Mouse (Mus musculus) adrenal gland, postnatal 4 days (tissue): ENCODE measurements around the gene Plekha8. TPM values are rescaled to one million over a fixed set of nuclear protein-coding genes. Genes with fewer than 3 reads are reported as not detected.

Source experiments
- DNase-seq, 2 experiments: peaks; one replicate each; pipeline ENCODE4 v3.0.0; 2021 to 2022; ENCODE audit warnings: low spot score in 2 of 2, mixed read lengths in 2 of 2
- total RNA-seq, 2 experiments: library from RNA; stranded (reverse); gene quantifications; 2 replicates each; pipeline ENCODE4 v1.2.3; 2021

The Plekha8 gene
- total RNA-seq, 2 experiments from 2014 or later = 18.3 to 18.7 TPM

DNA sequence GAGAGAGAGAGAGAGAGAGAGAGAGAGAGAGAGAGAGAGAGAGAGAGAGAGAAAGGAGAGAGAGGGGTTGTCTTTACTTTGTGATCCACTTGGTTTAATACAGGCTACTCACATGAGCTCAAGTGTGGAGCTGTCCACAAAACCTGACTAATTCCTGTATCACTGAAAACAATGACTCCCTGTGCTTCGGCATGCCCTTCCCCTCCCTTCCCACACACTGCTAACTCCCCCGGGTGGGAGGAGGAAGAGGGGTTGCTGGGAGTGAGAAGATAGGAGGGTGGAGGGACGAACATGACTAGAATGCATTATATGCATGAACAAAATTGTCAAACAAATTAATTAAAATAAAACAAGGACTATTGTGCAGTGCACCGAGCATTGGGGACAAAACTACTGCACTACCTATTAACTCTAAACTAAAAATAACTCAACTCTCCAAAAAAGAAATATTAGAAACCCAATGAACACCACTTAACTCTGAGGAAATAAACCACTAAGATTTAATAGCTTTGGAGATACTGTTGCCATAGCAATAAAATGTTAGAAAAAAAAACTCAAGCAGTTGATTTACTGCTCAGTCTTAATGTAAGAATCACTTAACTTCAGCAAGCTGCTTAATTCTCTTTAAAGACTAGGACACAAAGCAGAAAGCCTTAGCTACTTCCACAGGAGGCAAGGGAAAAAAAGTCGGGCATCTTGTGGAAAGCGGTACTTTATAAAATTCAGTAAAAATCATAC, 21.5 kb upstream of the Plekha8 start:
- DNase-seq = no peak

- DNase-seq = no peak
These were observed 8.7 kb upstream of the Plekha8 start for GRCm38 (mm10) chr6:54586175-54586574.

- no peak for DNase-seq
These were observed 8.0 kb upstream of the Plekha8 start for GRCm38 (mm10) chr6:54586911-54587310.

DNA sequence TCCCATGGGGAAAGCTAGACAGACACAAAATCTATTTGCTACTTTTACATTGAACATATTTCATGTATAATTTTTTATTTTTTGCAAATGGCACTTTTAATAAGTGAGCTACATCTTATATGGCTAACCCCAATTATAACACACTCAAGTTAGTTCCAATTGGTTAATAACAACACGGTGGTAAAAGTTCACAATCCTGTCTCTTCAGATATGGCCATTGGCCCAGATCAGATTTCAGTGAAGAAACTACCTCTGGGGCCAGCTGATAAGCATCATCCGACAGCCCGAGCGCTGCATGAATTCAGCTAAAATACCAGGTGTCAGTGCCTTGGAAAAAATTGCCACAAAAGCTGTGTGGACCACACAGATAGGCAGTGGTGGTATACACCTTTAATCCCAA, 7.2 kb upstream of the Plekha8 start:
- no peak for DNase-seq

DNA sequence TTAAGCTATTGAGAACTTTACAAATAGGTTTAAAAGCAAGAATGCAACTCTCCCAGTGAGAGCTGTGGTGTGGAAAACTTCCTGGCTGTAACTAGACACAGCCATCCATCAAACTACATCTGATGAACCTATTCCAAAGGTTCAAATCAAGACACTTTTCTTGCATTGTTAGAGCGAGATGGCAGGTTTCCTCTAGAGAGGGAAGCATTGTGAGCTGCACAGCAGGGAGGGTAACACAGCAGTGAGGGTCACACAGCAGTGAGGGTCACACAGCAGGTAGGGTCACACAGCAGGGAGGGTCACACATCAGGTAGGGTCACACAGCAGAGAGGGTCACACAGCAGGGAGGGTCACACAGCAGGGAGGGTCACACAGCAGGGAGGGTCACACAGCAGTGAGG, 6.7 kb upstream of the Plekha8 start:
- no peak for DNase-seq

DNA sequence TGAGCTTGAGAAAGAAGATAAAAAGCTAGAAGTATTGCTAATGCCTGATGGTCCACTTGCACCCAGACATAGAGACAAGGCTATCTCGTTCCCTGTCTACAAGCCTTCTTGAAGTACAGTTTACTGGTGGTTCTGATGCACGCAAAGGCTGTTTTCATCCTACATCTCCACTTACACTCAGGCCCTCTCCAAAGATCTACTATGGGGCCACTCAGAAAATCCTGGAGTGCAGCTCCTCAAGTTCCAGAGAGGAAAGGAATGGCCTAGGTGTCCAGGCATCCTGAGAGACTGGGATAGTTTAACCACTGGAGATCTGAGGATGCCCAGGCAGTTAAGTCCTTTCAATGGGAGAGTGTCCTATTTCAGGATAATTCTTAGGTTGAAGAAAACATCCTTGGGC, 4.2 kb upstream of the Plekha8 start:
- DNase-seq = no peak

DNA sequence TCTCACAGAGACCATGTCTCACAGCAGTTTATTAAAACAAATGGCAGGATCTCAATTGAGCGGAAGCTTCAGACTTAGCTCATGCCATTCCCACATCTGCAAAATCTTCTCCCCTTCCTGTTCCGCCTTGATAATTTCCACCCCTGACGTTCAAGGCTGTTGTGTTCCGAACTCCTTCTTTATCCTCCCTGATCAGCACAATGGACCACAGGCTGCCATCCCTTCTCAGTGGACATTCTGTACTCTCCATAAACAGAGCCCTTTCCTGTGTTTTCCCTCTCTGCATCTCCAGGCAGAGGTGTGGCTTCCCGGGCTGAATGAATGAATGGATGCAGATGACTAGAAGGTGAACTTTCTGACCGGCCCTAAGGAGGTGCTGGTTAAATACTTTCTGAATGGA, 3.1 kb upstream of the Plekha8 start:
- no peak for DNase-seq

DNA sequence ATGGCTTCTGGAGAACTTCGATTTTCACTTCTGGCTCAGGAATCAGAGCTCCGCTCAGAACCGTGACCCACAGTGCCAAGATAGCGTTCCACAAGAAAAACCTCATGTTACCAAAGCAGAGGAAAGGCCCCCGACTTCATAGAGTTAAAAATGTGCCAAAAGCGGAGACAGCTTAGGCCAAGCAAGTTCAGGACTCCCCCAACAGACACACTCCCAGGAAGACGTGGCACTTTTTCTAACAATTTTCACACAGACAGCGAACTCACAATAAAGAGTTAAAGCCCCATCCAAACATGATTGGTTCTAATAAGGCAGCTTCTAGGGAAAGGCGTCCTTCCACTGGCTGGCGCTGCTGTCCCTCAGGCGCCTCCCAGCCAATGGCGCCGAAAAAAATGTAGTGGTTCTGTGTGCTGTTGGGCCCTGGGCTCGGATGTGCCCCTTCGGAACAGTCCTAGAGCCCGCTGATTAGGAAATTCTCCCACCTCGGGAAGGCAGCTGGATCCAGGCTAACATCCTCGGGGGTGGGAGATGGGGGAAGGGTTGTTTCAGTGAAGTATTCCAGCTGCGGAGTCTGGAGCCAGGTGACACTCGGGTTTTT, 1.9 kb upstream of the Plekha8 start:
- DNase-seq = peak; percentile 72 to 80

DNA sequence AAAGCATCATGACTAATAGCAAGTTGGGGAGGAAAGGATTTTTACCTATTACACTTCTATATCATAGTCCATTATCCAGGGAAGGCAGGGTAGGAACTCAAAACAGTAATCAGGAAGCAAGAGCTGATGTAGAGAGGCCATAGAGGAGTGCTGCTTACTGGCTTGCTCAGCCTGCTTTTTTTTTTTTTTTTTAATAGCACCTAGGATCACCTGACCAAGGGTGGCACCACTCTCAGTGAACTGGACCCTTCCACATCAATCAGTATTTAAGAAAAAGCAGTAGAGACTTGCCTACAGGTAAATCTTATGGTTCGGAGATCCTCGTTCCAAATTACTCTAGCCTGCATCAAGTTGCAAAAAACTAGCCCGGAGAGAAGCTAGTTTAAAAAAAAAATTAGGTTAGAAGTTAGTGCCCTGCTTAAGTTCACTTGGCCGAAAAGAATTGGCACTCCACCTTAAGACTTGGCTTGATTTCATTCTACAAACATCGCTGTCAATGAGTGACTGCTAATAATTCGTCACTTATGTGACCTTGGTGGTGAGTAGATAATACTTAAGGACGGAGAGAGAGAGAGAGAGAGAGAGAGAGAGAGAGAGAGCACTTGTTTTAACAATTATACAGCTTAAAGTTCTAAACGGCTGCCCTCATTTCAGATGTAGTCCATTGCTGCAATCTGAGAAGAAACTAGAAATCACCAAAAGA, 994 bp upstream of the Plekha8 start:
- DNase-seq = no peak

DNA sequence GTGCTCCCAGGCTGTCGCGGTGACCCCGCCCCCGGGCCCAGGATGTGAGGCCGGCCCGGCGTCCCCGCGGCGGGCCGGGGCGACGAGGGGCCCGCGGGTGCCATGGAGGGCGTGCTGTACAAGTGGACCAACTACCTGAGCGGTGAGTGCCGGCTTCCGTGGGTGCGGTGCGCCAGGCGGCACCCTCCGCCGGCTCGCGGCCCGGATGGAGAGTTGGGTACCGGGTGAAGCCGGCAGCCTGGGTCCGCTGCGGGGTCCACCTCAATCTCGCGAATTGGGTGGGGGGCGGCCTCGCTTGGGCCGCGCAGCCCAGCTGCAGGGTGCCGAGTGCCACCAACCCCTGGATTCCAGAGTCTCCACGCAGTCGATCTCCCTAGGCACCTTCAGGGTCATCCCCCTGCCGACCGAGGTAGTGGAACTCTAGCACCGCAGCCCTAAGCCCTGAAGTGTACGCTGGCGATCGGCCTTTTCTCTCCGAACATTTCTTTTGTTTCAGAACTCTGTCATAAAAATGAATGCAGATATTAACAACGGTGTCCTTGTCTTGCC, 493 bp downstream of the Plekha8 start:
- no peak for DNase-seq

DNA sequence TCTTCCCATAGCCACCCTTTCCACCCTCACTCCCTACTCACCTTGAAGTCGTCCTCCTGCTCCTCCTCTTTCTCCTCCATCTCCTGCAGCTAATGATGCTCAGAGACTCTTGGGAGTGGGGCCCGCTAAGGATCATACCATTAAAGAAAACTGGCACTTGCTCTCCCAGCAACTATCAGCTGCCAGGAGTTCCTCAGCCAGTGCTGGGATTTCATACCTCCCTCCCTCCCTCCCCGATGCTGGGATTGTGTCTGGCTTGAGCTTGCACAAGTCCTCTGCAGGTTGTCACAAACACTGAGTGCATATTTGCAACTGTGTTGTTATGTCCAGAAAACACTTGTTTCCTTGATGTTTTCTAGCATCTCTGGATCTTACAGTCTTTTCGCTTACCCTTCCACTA, 2.3 kb downstream of the Plekha8 start, which contains the start of gene Fkbp14:
TSS of gene Fkbp14 (minus strand) at position 101 of the 400 bp plus-strand sequence.
- no peak for DNase-seq

DNA sequence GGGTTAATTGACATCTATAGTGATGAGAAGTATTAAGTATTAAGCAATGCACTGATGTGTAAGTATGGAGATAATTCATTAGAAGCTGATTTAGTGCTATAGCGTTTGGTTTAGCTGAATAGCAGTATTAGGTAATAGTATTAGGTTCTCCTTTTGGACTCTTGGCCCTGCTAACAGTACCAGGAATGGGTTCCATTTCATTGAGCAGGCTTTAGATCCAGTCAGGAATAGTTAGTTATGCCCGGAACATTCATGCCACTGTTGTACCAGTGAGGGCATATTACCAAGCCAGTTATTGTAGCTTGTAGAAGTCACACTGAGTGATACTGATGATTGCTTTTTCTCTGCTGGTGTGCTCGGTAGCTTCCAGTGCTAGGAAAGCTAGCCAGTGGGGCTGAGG, 2.8 kb downstream of the Plekha8 start:
- no peak for DNase-seq

DNA sequence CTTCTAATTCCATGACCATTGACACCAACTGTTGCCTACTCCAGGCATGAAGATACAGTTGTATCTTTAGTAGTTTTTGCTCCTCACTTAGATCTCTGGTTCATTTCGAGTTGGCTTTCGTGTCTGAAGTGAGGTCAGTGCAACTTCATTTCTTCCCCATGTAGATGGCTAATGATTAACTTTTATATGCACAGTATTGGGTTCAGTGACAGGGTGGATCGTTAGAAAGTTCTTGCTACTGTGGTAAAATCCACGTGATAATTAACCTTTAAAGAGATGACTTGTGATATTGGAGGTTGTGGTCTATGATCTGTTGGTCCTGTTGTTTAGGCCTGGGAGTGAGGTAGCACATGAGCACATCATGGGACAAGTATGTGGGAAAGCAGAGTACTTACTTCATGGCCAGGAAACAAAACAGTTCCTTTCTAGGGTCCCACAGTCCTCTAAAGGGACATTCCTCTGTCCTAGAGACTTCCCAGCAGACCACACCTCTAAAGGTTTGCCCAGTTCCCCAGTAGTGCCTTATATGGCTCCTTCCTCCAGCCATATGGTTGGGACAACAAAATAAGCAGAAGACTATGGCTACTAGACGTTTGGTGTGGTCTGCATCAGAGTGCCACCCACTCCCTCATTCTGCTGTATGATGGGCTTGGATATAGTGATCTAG, 5.9 kb downstream of the Plekha8 start:
- no peak for DNase-seq

DNA sequence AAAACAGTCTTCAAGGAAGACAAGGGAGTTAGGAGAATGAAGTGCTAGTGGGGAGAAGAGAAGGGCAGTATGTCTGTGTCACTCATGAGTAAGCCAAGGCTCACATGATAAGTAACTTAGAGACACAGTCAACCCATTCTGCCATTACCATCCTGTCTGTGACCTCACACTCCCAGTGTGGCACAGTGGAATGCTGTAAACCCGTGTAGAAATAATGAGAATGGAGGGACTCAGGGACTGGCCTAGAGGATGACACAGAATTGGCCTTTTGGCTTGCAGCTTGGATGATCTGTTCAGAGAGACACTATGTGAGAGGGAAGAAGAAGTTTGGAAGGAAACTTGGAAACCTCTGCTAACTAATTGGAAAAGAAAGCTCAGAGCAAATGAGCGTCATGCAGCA, 8.0 kb downstream of the Plekha8 start:
- no peak for DNase-seq

GRCm38 (mm10) chr6:54604001-54604715, 9.2 kb downstream of the Plekha8 start:
- DNase-seq = no peak

DNA sequence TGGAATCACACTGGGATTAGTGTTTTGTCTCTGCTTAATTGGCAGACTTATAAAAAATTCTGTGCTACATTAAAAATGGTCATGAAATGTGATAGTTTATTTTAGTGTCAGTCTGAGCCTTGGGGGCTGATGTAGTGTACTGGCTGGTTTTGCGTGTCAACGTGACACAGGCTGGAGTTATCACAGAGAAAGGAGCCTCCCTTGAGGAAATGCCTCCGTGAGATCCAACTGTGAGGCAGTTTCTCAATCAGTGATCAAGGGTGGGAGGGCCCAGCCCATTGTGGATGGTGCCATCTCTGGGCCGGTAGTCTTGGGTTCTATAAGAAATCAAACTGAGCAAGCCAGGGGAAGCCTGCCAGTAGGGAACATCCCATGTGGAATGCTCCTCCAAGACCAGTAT, 11.3 kb downstream of the Plekha8 start:
- DNase-seq = no peak

DNA sequence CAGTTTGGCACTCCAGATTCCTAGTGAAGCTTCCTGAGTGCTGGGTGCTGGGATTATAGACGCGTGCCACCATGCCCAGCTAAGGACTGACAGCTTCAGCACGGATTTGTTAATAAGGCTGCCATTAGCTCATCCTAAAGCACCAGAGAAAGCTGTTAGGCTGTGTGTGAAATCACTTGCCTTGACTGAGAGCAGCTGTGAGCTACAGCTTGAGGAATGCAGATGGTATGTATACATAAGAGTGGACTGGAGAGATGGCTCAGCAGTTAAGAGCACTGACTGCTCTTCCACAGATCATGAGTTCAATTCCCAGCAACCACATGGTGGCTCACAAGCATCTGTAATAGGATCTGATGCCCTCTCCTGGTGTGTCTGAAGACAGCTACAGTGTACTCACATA, 22.5 kb downstream of the Plekha8 start:
- no peak for DNase-seq

- no peak for DNase-seq
These were observed 24.6 kb downstream of the Plekha8 start for GRCm38 (mm10) chr6:54619530-54619929.

GRCm38 (mm10) chr6:54620357-54620756, 25.4 kb downstream of the Plekha8 start:
- DNase-seq = no peak

- no peak for DNase-seq
These were observed 33.5 kb downstream of the Plekha8 start for GRCm38 (mm10) chr6:54628381-54628780.

DNA sequence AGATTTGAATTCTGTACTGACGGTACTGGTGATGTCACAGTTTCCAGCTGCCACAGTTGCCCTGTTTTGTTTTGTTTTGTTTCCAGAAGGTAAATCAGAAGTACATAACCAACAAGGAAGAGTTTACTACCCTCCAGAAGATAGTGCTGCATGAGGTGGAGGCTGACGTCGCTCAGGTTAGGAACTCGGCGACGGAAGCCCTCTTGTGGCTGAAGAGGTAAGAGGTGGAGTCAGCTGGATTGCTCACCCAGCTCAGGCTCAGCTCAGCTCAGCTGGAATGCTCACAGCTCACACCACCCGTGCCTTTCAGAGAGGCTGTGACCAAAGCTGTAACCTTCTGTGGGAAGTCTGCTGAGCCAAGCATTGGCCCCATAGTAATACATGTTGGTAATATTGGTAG, 34.8 kb downstream of the Plekha8 start:
- DNase-seq = no peak
